Mouse (Mus musculus) myocyte (in vitro differentiated cells): ENCODE measurements around the gene Rreb1. TPM values are rescaled to one million over a fixed set of nuclear protein-coding genes. Genes with fewer than 3 reads are reported as not detected.

Experiments used
- H3K27me3 ChIP-seq: one replicate; pipeline ENCODE4 v1.6.1; 2011; ENCODE audit not compliant: control insufficient read depth, insufficient read depth, insufficient read length
- H3K36me3 ChIP-seq: one replicate; pipeline ENCODE4 v1.6.1; 2011; ENCODE audit not compliant: control insufficient read depth, insufficient read depth
- H3K4me2 ChIP-seq: one replicate; pipeline ENCODE4 v1.6.1; 2011; ENCODE audit warnings: low read depth, control low read depth
- H3K4me3 ChIP-seq: one replicate; pipeline ENCODE4 v1.5.1; 2011; ENCODE audit warnings: mild to moderate bottlenecking, control low read depth, moderate library complexity
- H3K79me2 ChIP-seq: one replicate; pipeline ENCODE4 v1.6.1; 2011; ENCODE audit not compliant: control insufficient read depth, insufficient read depth
- H3ac ChIP-seq: one replicate; pipeline ENCODE4 v1.6.1; 2011; ENCODE audit not compliant: control insufficient read depth, insufficient read length
- CEBPB ChIP-seq: IDR thresholded peaks from 2 replicates; pipeline ENCODE4 v1.6.1; 2011; ENCODE audit warnings: mild to moderate bottlenecking, moderate library complexity; ENCODE audit not compliant: poor library complexity, insufficient read depth, severe bottlenecking
- E2F4 ChIP-seq: IDR thresholded peaks from one replicate; pipeline ENCODE4 v1.6.1; 2011; ENCODE audit warnings: mild to moderate bottlenecking, control low read depth, moderate library complexity; ENCODE audit not compliant: insufficient read depth
- MAX ChIP-seq: IDR thresholded peaks from one replicate; pipeline ENCODE4 v1.6.1; 2011; ENCODE audit warnings: low read depth, mild to moderate bottlenecking, control low read depth
- MYOD1 ChIP-seq, 3 experiments: IDR thresholded peaks; one replicate each; pipeline ENCODE4 v1.6.1; 2011; ENCODE audit warnings: control low read depth in 2 of 3, low read depth in 2 of 3, mild to moderate bottlenecking in 2 of 3, moderate library complexity in 1 of 3; ENCODE audit not compliant: insufficient read length in 2 of 3, control insufficient read depth in 1 of 3
- MYOG ChIP-seq, 3 experiments: IDR thresholded peaks; one replicate each; pipeline ENCODE4 v1.6.1; 2011; ENCODE audit warnings: control low read depth in 2 of 3, low read depth in 2 of 3, mild to moderate bottlenecking in 2 of 3; ENCODE audit not compliant: insufficient read length in 2 of 3, control insufficient read depth in 1 of 3, insufficient read depth in 1 of 3
- POLR2A ChIP-seq: IDR thresholded peaks from one replicate; pipeline ENCODE4 v1.6.1; 2011; ENCODE audit warnings: low read depth, mild to moderate bottlenecking, control low read depth, moderate library complexity; ENCODE audit not compliant: insufficient read length
- POLR2AphosphoS2 ChIP-seq: IDR thresholded peaks from one replicate; pipeline ENCODE4 v1.6.1; 2011; ENCODE audit warnings: low read depth, control low read depth; ENCODE audit not compliant: insufficient read length
- REST ChIP-seq: IDR thresholded peaks from one replicate; pipeline ENCODE4 v1.6.1; 2011; ENCODE audit warnings: mild to moderate bottlenecking, control low read depth, moderate library complexity; ENCODE audit not compliant: insufficient read depth, insufficient read length
- SRF ChIP-seq: IDR thresholded peaks from one replicate; pipeline ENCODE4 v1.6.1; 2011; ENCODE audit warnings: low read depth; ENCODE audit not compliant: control insufficient read depth, insufficient read length
- TCF12 ChIP-seq: IDR thresholded peaks from one replicate; pipeline ENCODE4 v1.6.1; 2011; ENCODE audit warnings: mild to moderate bottlenecking, control low read depth; ENCODE audit not compliant: poor library complexity, insufficient read depth, severe bottlenecking
- TCF3 ChIP-seq: IDR thresholded peaks from one replicate; pipeline ENCODE4 v1.6.1; 2011; ENCODE audit warnings: low read depth, control low read depth; ENCODE audit not compliant: insufficient read length
- USF1 ChIP-seq: IDR thresholded peaks from one replicate; pipeline ENCODE4 v1.6.1; 2011; ENCODE audit warnings: low read depth, mild to moderate bottlenecking, control low read depth, moderate library complexity
- polyA plus RNA-seq: library from polyadenylated mRNA; unstranded; fragments of >200 nt; fragmentation: generic; extraction: Trizol; gene quantifications from one replicate; pipeline ENCODE4 v1.2.1, GENCODE M21; 2012; ENCODE audit warnings: missing spikeins

Gene Rreb1
- polyA plus RNA-seq, 1 experiment, result 19.7 TPM

GRCm38 (mm10) chr13:37740752-37741151 is 37.4 kb upstream of the Rreb1 start:
- no peaks in the 10 kb centered on the region for H3K36me3 ChIP-seq
- no peak overlapping the region for H3K4me3 ChIP-seq
- no peak overlapping the region for H3K4me2 ChIP-seq
- no peak overlapping the region for H3ac ChIP-seq
- TF ChIP-seq TCF12 (no peak), SRF (no peak), POLR2AphosphoS2 (no peak), TCF3 (no peak), CEBPB (no peak), MYOG (IDR thresholded peaks at IDR 0.05; ENCODE audit: control insufficient read depth in 1 of 3, insufficient read depth in 1 of 3, insufficient read length in 2 of 3, low read depth in 2 of 3) (no peak)
- no peaks in the 10 kb centered on the region for H3K79me2 ChIP-seq
- H3K27me3 ChIP-seq, result no peaks in the 10 kb centered on the region

GRCm38 (mm10) chr13:37742248-37742647 is 36.0 kb upstream of the Rreb1 start:
- H3K79me2 ChIP-seq, result no peaks in the 10 kb centered on the region
- H3ac ChIP-seq, result no peak overlapping the region
- H3K27me3 ChIP-seq, result no peaks in the 10 kb centered on the region
- no peak overlapping the region for H3K4me3 ChIP-seq
- TF ChIP-seq POLR2AphosphoS2, result no peak
- TF ChIP-seq E2F4, result no peak
- no peak for TF ChIP-seq MAX
- no peak for TF ChIP-seq USF1
- TF ChIP-seq MYOG (IDR thresholded peaks at IDR 0.05; ENCODE audit: control insufficient read depth in 1 of 3, insufficient read depth in 1 of 3, insufficient read length in 2 of 3, low read depth in 2 of 3), result no peak
- no peak for TF ChIP-seq REST
- TF ChIP-seq POLR2A, result no peak
- no peak for TF ChIP-seq TCF12
- TF ChIP-seq CEBPB, result no peak
- TF ChIP-seq TCF3, result no peak
- TF ChIP-seq SRF, result no peak
- no peak for TF ChIP-seq MYOD1 (IDR thresholded peaks at IDR 0.05; ENCODE audit: control insufficient read depth in 1 of 3, insufficient read length in 2 of 3, low read depth in 2 of 3)
- H3K4me2 ChIP-seq, result no peak overlapping the region
- no peaks in the 10 kb centered on the region for H3K36me3 ChIP-seq

- TF ChIP-seq CEBPB, result no peak
- TF ChIP-seq SRF, result no peak
- no peak for TF ChIP-seq TCF3
- TF ChIP-seq MYOG (IDR thresholded peaks at IDR 0.05; ENCODE audit: control insufficient read depth in 1 of 3, insufficient read depth in 1 of 3, insufficient read length in 2 of 3, low read depth in 2 of 3), result no peak
- TF ChIP-seq REST, result no peak
- no peak for TF ChIP-seq MYOD1 (IDR thresholded peaks at IDR 0.05; ENCODE audit: control insufficient read depth in 1 of 3, insufficient read length in 2 of 3, low read depth in 2 of 3)
- no peak for TF ChIP-seq E2F4
- TF ChIP-seq MAX, result no peak
- no peak for TF ChIP-seq POLR2A
- TF ChIP-seq POLR2AphosphoS2, result no peak
- H3K79me2 ChIP-seq, result no peaks in the 10 kb centered on the region
These were observed 30.7 kb upstream of the Rreb1 start for GRCm38 (mm10) chr13:37747504-37747903.

DNA sequence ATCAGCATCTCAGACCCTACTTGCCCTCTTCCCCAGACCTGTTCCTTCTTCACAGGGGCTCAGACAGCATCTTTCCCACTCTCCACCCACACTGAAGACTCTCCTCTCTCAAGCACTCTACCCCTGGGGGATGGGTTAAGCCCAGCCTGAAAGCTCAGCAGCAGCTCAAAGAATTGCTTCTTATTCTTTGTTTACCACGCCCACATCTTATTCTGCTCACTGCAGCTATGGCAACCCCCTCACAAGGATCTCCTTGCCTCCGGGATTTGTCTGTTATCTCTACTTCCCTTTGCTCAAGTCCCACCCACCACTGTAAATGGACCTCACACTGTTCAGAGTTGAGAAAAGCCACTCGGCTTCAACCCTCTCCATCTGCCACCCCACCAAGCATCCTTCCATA is 28.7 kb upstream of the Rreb1 start:
- no peak overlapping the region for H3ac ChIP-seq
- TF ChIP-seq TCF12 (no peak), REST (no peak), TCF3 (no peak), MAX (no peak), POLR2AphosphoS2 (no peak), USF1 (no peak), CEBPB (no peak), SRF (no peak), MYOG (IDR thresholded peaks at IDR 0.05; ENCODE audit: control insufficient read depth in 1 of 3, insufficient read depth in 1 of 3, insufficient read length in 2 of 3, low read depth in 2 of 3) (no peak), E2F4 (no peak), MYOD1 (IDR thresholded peaks at IDR 0.05; ENCODE audit: control insufficient read depth in 1 of 3, insufficient read length in 2 of 3, low read depth in 2 of 3) (no peak), POLR2A (no peak)
- no peaks in the 10 kb centered on the region for H3K27me3 ChIP-seq
- no peak overlapping the region for H3K4me3 ChIP-seq
- H3K79me2 ChIP-seq, result no peaks in the 10 kb centered on the region
- no peaks in the 10 kb centered on the region for H3K36me3 ChIP-seq
- H3K4me2 ChIP-seq, result no peak overlapping the region

More at GRCm38 (mm10) chr13:37747504-37747903, 30.7 kb upstream of the Rreb1 start:
- H3K4me2 ChIP-seq, result no peak overlapping the region
- H3K36me3 ChIP-seq, result no peaks in the 10 kb centered on the region
- no peaks in the 10 kb centered on the region for H3K27me3 ChIP-seq
- H3K4me3 ChIP-seq, result no peak overlapping the region
- H3ac ChIP-seq, result no peak overlapping the region
